Mouse (Mus musculus) MEL (cell line): ENCODE measurements around the gene Fut2. TPM values are rescaled to one million over a fixed set of nuclear protein-coding genes. Genes with fewer than 3 reads are reported as not detected.

Experiments
- DNase-seq: peaks from one replicate; pipeline ENCODE4 v3.0.0; 2011; ENCODE audit warnings: low read depth, low spot score
- H3K27ac ChIP-seq: 2 replicates; pipeline ENCODE4 v1.5.1; 2012; ENCODE audit warnings: low read depth, mild to moderate bottlenecking, control low read depth, low read length, moderate library complexity; ENCODE audit not compliant: control insufficient read depth
- H3K27me3 ChIP-seq, 2 experiments: fragments of 150-350 bp in 1 of 2; sonication (generic) in 1 of 2; 2 replicates each; pipeline ENCODE4 v1.6.1; 2012; ENCODE audit warnings: low read length in 2 of 2, mild to moderate bottlenecking in 2 of 2, improper control_type of control experiment in 1 of 2, moderate library complexity in 1 of 2; ENCODE audit not compliant: insufficient read depth in 2 of 2, control insufficient read depth in 1 of 2
- H3K36me3 ChIP-seq, 2 experiments: 2 replicates each; pipeline ENCODE4 v1.6.1; 2012 to 2014; ENCODE audit warnings: low read length in 2 of 2, improper control_type of control experiment in 1 of 2, inconsistent platforms in 1 of 2, mild to moderate bottlenecking in 1 of 2; ENCODE audit not compliant: insufficient read depth in 2 of 2, control insufficient read depth in 1 of 2
- H3K4me1 ChIP-seq, 2 experiments: fragments of 150-350 bp in 1 of 2; sonication (generic) in 1 of 2; 2 replicates each; pipeline ENCODE4 v1.6.1; 2012; ENCODE audit warnings: low read length in 2 of 2, improper control_type of control experiment in 1 of 2, mild to moderate bottlenecking in 1 of 2; ENCODE audit not compliant: insufficient read depth in 2 of 2, control insufficient read depth in 1 of 2
- H3K4me3 ChIP-seq, 2 experiments: fragments of 150-350 bp in 1 of 2; sonication (generic) in 1 of 2; 2 replicates each; pipeline ENCODE4 v1.5.1; 2012; ENCODE audit warnings: low read depth in 2 of 2, low read length in 2 of 2, mild to moderate bottlenecking in 2 of 2, moderate library complexity in 2 of 2, control low read depth in 1 of 2, improper control_type of control experiment in 1 of 2; ENCODE audit not compliant: control insufficient read depth in 1 of 2, insufficient read depth in 1 of 2
- H3K79me2 ChIP-seq: 2 replicates; pipeline ENCODE4 v1.6.1; 2012; ENCODE audit warnings: mild to moderate bottlenecking, low read length, moderate library complexity; ENCODE audit not compliant: control insufficient read depth, poor library complexity, insufficient read depth
- H3K9ac ChIP-seq: 2 replicates; pipeline ENCODE4 v1.6.1; 2012; ENCODE audit warnings: low read depth, mild to moderate bottlenecking, control low read depth, low read length, moderate library complexity; ENCODE audit not compliant: control insufficient read depth, poor library complexity, severe bottlenecking
- H3K9me3 ChIP-seq: fragments of 150-350 bp; sonication (generic); replicated peaks from 2 replicates; pipeline ENCODE4 v1.6.1; 2012; ENCODE audit warnings: mild to moderate bottlenecking, low read length, improper control_type of control experiment, moderate library complexity; ENCODE audit not compliant: insufficient read depth
- CHD1 ChIP-seq: IDR thresholded peaks from 2 replicates; pipeline ENCODE4 v1.6.1; 2012; ENCODE audit warnings: low read depth, mild to moderate bottlenecking, inconsistent platforms, low read length, improper control_type of control experiment
- CHD2 ChIP-seq: IDR thresholded peaks from 2 replicates; pipeline ENCODE4 v1.6.1; 2011; ENCODE audit warnings: low read length, improper control_type of control experiment
- ELF1 ChIP-seq: IDR thresholded peaks from 2 replicates; pipeline ENCODE4 v1.6.1; 2014; ENCODE audit warnings: low read depth, mild to moderate bottlenecking, inconsistent platforms, low read length, improper control_type of control experiment, moderate library complexity
- GABPA ChIP-seq: IDR thresholded peaks from 2 replicates; pipeline ENCODE4 v1.6.1; 2012; ENCODE audit warnings: low read depth, mild to moderate bottlenecking, inconsistent platforms, low read length, improper control_type of control experiment, moderate library complexity
- GATA1 ChIP-seq: IDR thresholded peaks from 2 replicates; pipeline ENCODE4 v1.6.1; 2011; ENCODE audit warnings: low read depth, low read length, improper control_type of control experiment
- HCFC1 ChIP-seq: IDR thresholded peaks from 2 replicates; pipeline ENCODE4 v1.6.1; 2012; ENCODE audit warnings: low read depth, mild to moderate bottlenecking, inconsistent platforms, low read length, improper control_type of control experiment, moderate library complexity
- KAT2A ChIP-seq: conservative IDR thresholded peaks from 2 replicates; pipeline ENCODE4 v1.6.1; 2012; ENCODE audit warnings: low read depth, low read length, improper control_type of control experiment, inconsistent platforms
- MAX ChIP-seq: IDR thresholded peaks from 2 replicates; pipeline ENCODE4 v1.6.1; 2011; ENCODE audit warnings: low read length, improper control_type of control experiment
- MEF2A ChIP-seq: IDR thresholded peaks from 2 replicates; pipeline ENCODE4 v1.6.1; 2014; ENCODE audit warnings: low read depth, mild to moderate bottlenecking, inconsistent platforms, low read length, improper control_type of control experiment; ENCODE audit not compliant: poor library complexity, insufficient replicate concordance, severe bottlenecking; ENCODE audit errors: extremely low read depth
- MXI1 ChIP-seq: IDR thresholded peaks from 2 replicates; pipeline ENCODE4 v1.6.1; 2011; ENCODE audit warnings: mild to moderate bottlenecking, low read depth, low read length, improper control_type of control experiment
- NRF1 ChIP-seq: IDR thresholded peaks from 2 replicates; pipeline ENCODE4 v1.6.1; 2014; ENCODE audit warnings: low read depth, mild to moderate bottlenecking, inconsistent platforms, low read length, improper control_type of control experiment, moderate library complexity; ENCODE audit not compliant: poor library complexity, insufficient read depth, severe bottlenecking
- POLR2A ChIP-seq, 2 experiments: IDR thresholded peaks; 2 replicates each; pipeline ENCODE4 v1.6.1; 2011 to 2012; ENCODE audit warnings: low read length in 2 of 2, mild to moderate bottlenecking in 2 of 2, control low read depth in 1 of 2, improper control_type of control experiment in 1 of 2, low read depth in 1 of 2, moderate library complexity in 1 of 2; ENCODE audit not compliant: control insufficient read depth in 1 of 2, insufficient read depth in 1 of 2, poor library complexity in 1 of 2
- POLR2AphosphoS2 ChIP-seq: IDR thresholded peaks from 2 replicates; pipeline ENCODE4 v1.6.1; 2011; ENCODE audit warnings: low read length, improper control_type of control experiment
- POLR2AphosphoS5 ChIP-seq: IDR thresholded peaks from 2 replicates; pipeline ENCODE4 v1.6.1; 2012; ENCODE audit warnings: low read depth, borderline replicate concordance, mild to moderate bottlenecking, inconsistent platforms, low read length, moderate library complexity, mixed read lengths
- RCOR1 ChIP-seq: IDR thresholded peaks from 2 replicates; pipeline ENCODE4 v1.6.1; 2012; ENCODE audit warnings: low read depth, mild to moderate bottlenecking, inconsistent platforms, low read length, improper control_type of control experiment
- TAL1 ChIP-seq: IDR thresholded peaks from 2 replicates; pipeline ENCODE4 v1.6.1; 2012; ENCODE audit warnings: mild to moderate bottlenecking, inconsistent platforms, low read length, moderate library complexity, mixed read lengths
- TBP ChIP-seq: IDR thresholded peaks from 2 replicates; pipeline ENCODE4 v1.8.0; 2011; ENCODE audit warnings: low read depth, low read length, improper control_type of control experiment
- USF2 ChIP-seq, 2 experiments: IDR thresholded peaks; 2 replicates each; pipeline ENCODE4 v1.6.1; 2011 to 2012; ENCODE audit warnings: improper control_type of control experiment in 2 of 2, low read length in 2 of 2, borderline replicate concordance in 1 of 2, inconsistent platforms in 1 of 2, low read depth in 1 of 2, mild to moderate bottlenecking in 1 of 2; ENCODE audit not compliant: insufficient read depth in 1 of 2
- ZKSCAN1 ChIP-seq: IDR thresholded peaks from 2 replicates; pipeline ENCODE4 v1.6.1; 2012; ENCODE audit warnings: low read depth, mild to moderate bottlenecking, inconsistent platforms, low read length, improper control_type of control experiment, moderate library complexity
- polyA plus RNA-seq, 2 experiments: library from polyadenylated mRNA; stranded (reverse) in 1 of 2; unstranded in 1 of 2; fragments of >175 nt in 1 of 2; fragments of >200 nt in 1 of 2; gene quantifications; 2 replicates each; pipeline versions ENCODE4 v1.2.1 to v1.2.4; 2012; ENCODE audit warnings: low replicate concordance in 2 of 2, low read depth in 1 of 2; ENCODE audit not compliant: insufficient read length in 2 of 2, insufficient read depth in 1 of 2, missing spikeins in 1 of 2
- total RNA-seq: library from RNA; depleted of rRNA; stranded (reverse); fragments of 300-350 nt; gene quantifications from 2 replicates; pipeline ENCODE4 v1.2.3, GENCODE M21; 2012

Fut2 gene
- total and polyA plus RNA-seq, 3 experiments = not detected

DNA sequence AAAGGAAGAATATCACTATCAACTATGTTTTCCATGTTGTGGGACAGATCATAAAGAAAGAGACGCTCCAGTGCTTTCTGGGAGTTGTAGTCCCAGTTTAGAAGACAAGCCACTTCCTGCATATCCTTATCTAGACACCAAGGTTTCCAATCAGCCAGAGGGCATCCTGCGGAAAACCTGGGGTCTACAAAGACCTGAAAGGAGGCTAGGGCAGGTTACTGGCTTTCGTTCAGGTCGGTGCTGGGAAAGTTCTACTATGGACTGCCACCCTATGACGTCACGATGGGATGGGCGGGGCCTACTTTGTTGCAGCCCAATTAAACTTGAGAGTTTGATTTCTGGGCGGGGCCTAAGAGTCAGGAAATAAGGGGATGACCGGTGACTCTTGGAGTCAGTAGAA lies 44.8 kb downstream of the Fut2 start, which contains the start of gene Izumo1:
Izumo1 (plus strand) TSS at position 369 of the 400 bp plus-strand sequence.
- H3K36me3 ChIP-seq = no peaks in the 10 kb centered on the region; a peak in 1 of 4 replicates
- peaks cover 0 to 2% of the 10 kb centered on the region in 2 experiments; a peak in 2 of 4 replicates for H3K27me3 ChIP-seq
- H3K27ac ChIP-seq = no peak within 1 kb of the TSS
- DNase-seq = peak; percentile 73
- H3K4me3 ChIP-seq = peak within 1 kb of the TSS; percentile 46 to 65; a peak in 3 of 4 replicates
- no peaks in the 10 kb centered on the region for H3K79me2 ChIP-seq
- H3K4me1 ChIP-seq = peaks cover 3 to 8% of the 10 kb centered on the region in 2 experiments; a peak in 2 of 4 replicates
- no peak within 1 kb of the TSS for H3K9ac ChIP-seq
- TF ChIP-seq ELF1 (peak; percentile 91), USF2 (IDR thresholded peaks at IDR 0.05; ENCODE audit: borderline replicate concordance in 1 of 2, insufficient read depth in 1 of 2, low read depth in 1 of 2, low read length in 2 of 2) (no peak), KAT2A (peak; percentile 72), CHD2 (no peak), NRF1 (no peak), TBP (peak; percentile 60), POLR2AphosphoS2 (no peak), POLR2A (IDR thresholded peaks at IDR 0.05; ENCODE audit: control insufficient read depth in 1 of 2, insufficient read depth in 1 of 2, low read depth in 1 of 2, low read length in 2 of 2, poor library complexity in 1 of 2) (peak in 1 of 2 experiments; percentile 26; a peak in 1 of 4 replicates), ZKSCAN1 (no peak), MXI1 (no peak), GATA1 (peak; percentile 64), TAL1 (no peak), HCFC1 (peak; percentile 94)
- no peaks in the 10 kb centered on the region for H3K9me3 ChIP-seq

DNA sequence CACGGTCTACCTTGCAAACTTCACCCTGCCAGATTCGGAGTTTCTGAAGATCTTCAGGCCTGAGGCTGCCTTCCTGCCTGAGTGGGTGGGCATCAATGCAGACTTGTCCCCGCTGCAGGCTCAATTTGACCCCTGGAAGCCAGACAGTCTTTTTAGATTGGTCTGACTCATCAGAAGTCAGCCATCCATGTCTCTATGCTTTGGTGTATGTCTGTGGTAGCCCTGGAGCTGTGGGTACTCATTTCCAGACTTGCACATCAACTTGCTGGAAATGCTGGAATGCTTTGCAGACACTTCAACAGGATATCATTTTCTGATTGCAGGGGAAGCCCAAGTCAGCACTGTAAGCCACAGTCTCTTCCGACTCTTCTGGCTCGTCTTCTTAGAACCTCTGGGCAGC lies 46.6 kb downstream of the Fut2 start:
- H3K4me1 ChIP-seq = peaks cover 8 to 18% of the 10 kb centered on the region in 2 experiments; a peak in 3 of 4 replicates
- H3K9ac ChIP-seq = no peak overlapping the region
- no peaks in the 10 kb centered on the region for H3K9me3 ChIP-seq
- H3K36me3 ChIP-seq = peaks cover 0 to 2% of the 10 kb centered on the region in 2 experiments; a peak in 1 of 4 replicates
- TF ChIP-seq MAX (no peak), RCOR1 (no peak), GABPA (no peak), GATA1 (no peak), MEF2A (no peak), CHD1 (no peak), POLR2AphosphoS5 (no peak), ZKSCAN1 (no peak)
- no peak overlapping the region for H3K27ac ChIP-seq
- no peaks in the 10 kb centered on the region for H3K79me2 ChIP-seq
- H3K27me3 ChIP-seq = peaks cover 0 to 2% of the 10 kb centered on the region in 2 experiments; a peak in 2 of 4 replicates
- DNase-seq = no peak
- H3K4me3 ChIP-seq = no peak overlapping the region
